Mouse (Mus musculus): ENCODE results near the gene Ccdc3. TPM values are rescaled to one million over a fixed set of nuclear protein-coding genes. Genes with fewer than 3 reads are reported as not detected.

Ccdc3 gene
- polyA plus RNA-seq, 1 experiment from 2014 or later: 11.0 TPM

DNA sequence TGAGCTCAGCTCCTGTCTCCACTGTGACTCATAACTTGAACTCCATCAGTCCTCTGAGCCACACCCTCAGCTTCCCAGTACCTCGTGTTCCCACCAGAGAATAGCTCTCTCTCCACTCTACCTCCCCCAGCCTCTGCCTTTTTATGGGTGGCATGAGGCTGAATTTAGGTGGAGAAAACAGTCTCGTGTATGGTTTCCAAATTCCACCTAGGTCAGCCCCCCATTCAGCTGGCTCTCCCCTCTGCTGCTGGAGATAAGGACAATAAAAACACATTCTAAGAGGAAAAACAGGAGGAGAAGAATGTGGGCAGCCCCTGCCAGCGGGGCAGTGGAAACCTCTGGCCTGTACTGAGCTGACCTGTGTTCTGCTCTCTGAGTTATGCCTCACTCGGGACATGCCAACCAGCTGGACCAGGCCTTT is 28.4 kb downstream of the Ccdc3 start:
- ATAC-seq (replicated peaks; ENCODE audit: low FRiP score, low TSS enrichment, low read depth): no peak
- Histone ChIP-seq H3K27ac (ENCODE audit: low read depth) (no peak overlapping the region), H3K4me1 (replicated peaks; ENCODE audit: control insufficient read depth, insufficient read depth, low read length) (no peaks in the 10 kb centered on the region), H3K9ac (ENCODE audit: low read length) (no peak overlapping the region), H3K36me3 (ENCODE audit: control insufficient read depth, insufficient read depth, low read length) (no peaks in the 10 kb centered on the region), H3K9me3 (ENCODE audit: control insufficient read depth, low read length) (no peaks in the 10 kb centered on the region), H3K27me3 (replicated peaks; ENCODE audit: control insufficient read depth, insufficient read depth, low read length) (0 out of 2 replicates have a peak, but pooled peaks cover 3% of the 10 kb centered on the region), H3K4me3 (ENCODE audit: low read depth, low read length) (no peak overlapping the region), H3K4me2 (ENCODE audit: low read length) (no peak overlapping the region)
- 40% methylated on average over 4 of the region's 4 CpGs for WGBS
- DNase-seq (ENCODE audit: low spot score): no peak

GRCm38 (mm10) chr2:5166796-5167195 is 29.2 kb downstream of the Ccdc3 start:
- 88% methylated on average over 2 of the region's 2 CpGs for WGBS
- DNase-seq (ENCODE audit: low spot score) (no peak), ATAC-seq (replicated peaks; ENCODE audit: low FRiP score, low TSS enrichment, low read depth) (no peak)
- H3K4me1 ChIP-seq (replicated peaks; ENCODE audit: control insufficient read depth, insufficient read depth, low read length): no peaks in the 10 kb centered on the region; the same call in 1 of the 2 replicates
- no peak overlapping the region for H3K4me2 ChIP-seq (ENCODE audit: low read length)
- H3K27ac ChIP-seq (ENCODE audit: low read depth): no peak overlapping the region
- no peaks in the 10 kb centered on the region for H3K36me3 ChIP-seq (ENCODE audit: control insufficient read depth, insufficient read depth, low read length)
- H3K4me3 ChIP-seq (ENCODE audit: low read depth, low read length): no peak overlapping the region
- no peaks in the 10 kb centered on the region for H3K9me3 ChIP-seq (ENCODE audit: control insufficient read depth, low read length)
- H3K9ac ChIP-seq (ENCODE audit: low read length): no peak overlapping the region
- H3K27me3 ChIP-seq (replicated peaks; ENCODE audit: control insufficient read depth, insufficient read depth, low read length): 0 out of 2 replicates have a peak, but pooled peaks cover 2% of the 10 kb centered on the region

GRCm38 (mm10) chr2:5170815-5171214 is 33.2 kb downstream of the Ccdc3 start:
- peak overlapping the region; percentile 65; the same call in 1 of the 2 replicates for H3K27ac ChIP-seq (ENCODE audit: low read depth)
- H3K4me2 ChIP-seq (ENCODE audit: low read length): no peak overlapping the region
- no peak overlapping the region for H3K4me3 ChIP-seq (ENCODE audit: low read depth, low read length)
- 42% methylated on average over 4 of the region's 4 CpGs for WGBS
- H3K4me1 ChIP-seq (replicated peaks; ENCODE audit: control insufficient read depth, insufficient read depth, low read length): no peaks in the 10 kb centered on the region; the same call in 1 of the 2 replicates
- no peak overlapping the region for H3K9ac ChIP-seq (ENCODE audit: low read length)
- H3K27me3 ChIP-seq (replicated peaks; ENCODE audit: control insufficient read depth, insufficient read depth, low read length): no peaks in the 10 kb centered on the region
- ATAC-seq (replicated peaks; ENCODE audit: low FRiP score, low TSS enrichment, low read depth): no peak
- no peaks in the 10 kb centered on the region for H3K9me3 ChIP-seq (ENCODE audit: control insufficient read depth, low read length)
- no peak for DNase-seq (ENCODE audit: low spot score)
- H3K36me3 ChIP-seq (ENCODE audit: control insufficient read depth, insufficient read depth, low read length): no peaks in the 10 kb centered on the region

DNA sequence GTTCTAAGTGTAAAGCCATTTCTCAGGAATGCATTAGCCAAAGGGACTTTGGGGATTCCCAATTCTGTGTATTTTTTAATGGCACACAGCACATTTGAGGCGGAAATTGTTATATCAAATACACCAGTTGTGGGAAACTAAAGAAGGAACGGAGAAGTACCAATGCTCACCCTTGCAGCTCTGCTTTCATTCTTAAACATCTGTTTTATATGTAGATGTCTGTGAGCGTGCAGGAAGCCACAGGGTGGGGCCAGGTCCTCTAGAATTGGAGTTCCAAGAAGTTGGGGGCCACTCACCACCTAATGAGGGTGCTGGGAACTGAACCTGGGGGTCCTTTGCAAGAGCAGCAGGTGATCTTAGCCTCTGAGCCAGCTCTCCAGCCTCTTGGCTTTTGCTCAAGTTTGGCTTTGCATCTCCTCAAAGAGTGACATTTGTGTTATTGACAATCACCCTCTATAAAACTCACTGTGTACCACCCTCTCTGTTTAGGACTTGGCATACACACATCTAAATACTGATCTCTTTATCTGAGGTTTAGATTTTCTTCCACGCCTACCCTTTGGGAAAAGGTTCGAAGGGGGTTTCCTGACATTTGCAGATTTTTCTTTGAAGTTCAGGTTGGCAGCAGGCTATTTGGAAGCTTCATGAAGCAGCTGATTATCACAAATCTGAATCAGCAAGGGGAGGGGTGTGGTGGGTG is 33.9 kb downstream of the Ccdc3 start:
- Histone ChIP-seq H3K9ac (ENCODE audit: low read length) (no peak overlapping the region), H3K9me3 (ENCODE audit: control insufficient read depth, low read length) (peaks cover under 1% of the 10 kb centered on the region; the same call in 1 of the 2 replicates), H3K4me1 (replicated peaks; ENCODE audit: control insufficient read depth, insufficient read depth, low read length) (no peaks in the 10 kb centered on the region; the same call in 1 of the 2 replicates), H3K4me3 (ENCODE audit: low read depth, low read length) (no peak overlapping the region), H3K27me3 (replicated peaks; ENCODE audit: control insufficient read depth, insufficient read depth, low read length) (no peaks in the 10 kb centered on the region), H3K36me3 (ENCODE audit: control insufficient read depth, insufficient read depth, low read length) (no peaks in the 10 kb centered on the region), H3K4me2 (ENCODE audit: low read length) (no peak overlapping the region), H3K27ac (ENCODE audit: low read depth) (peak overlapping the region; percentile 65; the same call in 1 of the 2 replicates)
- ATAC-seq (replicated peaks; ENCODE audit: low FRiP score, low TSS enrichment, low read depth) (no peak), DNase-seq (ENCODE audit: low spot score) (no peak)
- WGBS: 70% methylated on average over 5 of the region's 5 CpGs

GRCm38 (mm10) chr2:5172773-5173172 is 35.2 kb downstream of the Ccdc3 start:
- H3K27ac ChIP-seq (ENCODE audit: low read depth): no peak overlapping the region
- no peak overlapping the region for H3K4me2 ChIP-seq (ENCODE audit: low read length)
- ATAC-seq (replicated peaks; ENCODE audit: low FRiP score, low TSS enrichment, low read depth) (no peak), DNase-seq (ENCODE audit: low spot score) (no peak)
- H3K9me3 ChIP-seq (ENCODE audit: control insufficient read depth, low read length): peaks cover 3% of the 10 kb centered on the region; the same call in 1 of the 2 replicates
- no peak overlapping the region for H3K4me3 ChIP-seq (ENCODE audit: low read depth, low read length)
- no peaks in the 10 kb centered on the region for H3K36me3 ChIP-seq (ENCODE audit: control insufficient read depth, insufficient read depth, low read length)
- no peaks in the 10 kb centered on the region; the same call in 1 of the 2 replicates for H3K4me1 ChIP-seq (replicated peaks; ENCODE audit: control insufficient read depth, insufficient read depth, low read length)
- H3K9ac ChIP-seq (ENCODE audit: low read length): no peak overlapping the region
- 76% methylated on average over 2 of the region's 2 CpGs for WGBS
- H3K27me3 ChIP-seq (replicated peaks; ENCODE audit: control insufficient read depth, insufficient read depth, low read length): no peaks in the 10 kb centered on the region

- ATAC-seq (replicated peaks; ENCODE audit: low FRiP score, low TSS enrichment, low read depth): no peak
- no peaks in the 10 kb centered on the region for H3K27me3 ChIP-seq (replicated peaks; ENCODE audit: control insufficient read depth, insufficient read depth, low read length)
- H3K36me3 ChIP-seq (ENCODE audit: control insufficient read depth, insufficient read depth, low read length): no peaks in the 10 kb centered on the region
- H3K4me1 ChIP-seq (replicated peaks; ENCODE audit: control insufficient read depth, insufficient read depth, low read length): no peaks in the 10 kb centered on the region; the same call in 1 of the 2 replicates
- H3K9ac ChIP-seq (ENCODE audit: low read length): no peak overlapping the region
- no peak for DNase-seq (ENCODE audit: low spot score)
- H3K4me3 ChIP-seq (ENCODE audit: low read depth, low read length): no peak overlapping the region
- H3K27ac ChIP-seq (ENCODE audit: low read depth): no peak overlapping the region
- H3K4me2 ChIP-seq (ENCODE audit: low read length): no peak overlapping the region
- peaks cover 3% of the 10 kb centered on the region; the same call in 1 of the 2 replicates for H3K9me3 ChIP-seq (ENCODE audit: control insufficient read depth, low read length)
Observed at GRCm38 (mm10) chr2:5174716-5175115, 37.1 kb downstream of the Ccdc3 start.

DNA sequence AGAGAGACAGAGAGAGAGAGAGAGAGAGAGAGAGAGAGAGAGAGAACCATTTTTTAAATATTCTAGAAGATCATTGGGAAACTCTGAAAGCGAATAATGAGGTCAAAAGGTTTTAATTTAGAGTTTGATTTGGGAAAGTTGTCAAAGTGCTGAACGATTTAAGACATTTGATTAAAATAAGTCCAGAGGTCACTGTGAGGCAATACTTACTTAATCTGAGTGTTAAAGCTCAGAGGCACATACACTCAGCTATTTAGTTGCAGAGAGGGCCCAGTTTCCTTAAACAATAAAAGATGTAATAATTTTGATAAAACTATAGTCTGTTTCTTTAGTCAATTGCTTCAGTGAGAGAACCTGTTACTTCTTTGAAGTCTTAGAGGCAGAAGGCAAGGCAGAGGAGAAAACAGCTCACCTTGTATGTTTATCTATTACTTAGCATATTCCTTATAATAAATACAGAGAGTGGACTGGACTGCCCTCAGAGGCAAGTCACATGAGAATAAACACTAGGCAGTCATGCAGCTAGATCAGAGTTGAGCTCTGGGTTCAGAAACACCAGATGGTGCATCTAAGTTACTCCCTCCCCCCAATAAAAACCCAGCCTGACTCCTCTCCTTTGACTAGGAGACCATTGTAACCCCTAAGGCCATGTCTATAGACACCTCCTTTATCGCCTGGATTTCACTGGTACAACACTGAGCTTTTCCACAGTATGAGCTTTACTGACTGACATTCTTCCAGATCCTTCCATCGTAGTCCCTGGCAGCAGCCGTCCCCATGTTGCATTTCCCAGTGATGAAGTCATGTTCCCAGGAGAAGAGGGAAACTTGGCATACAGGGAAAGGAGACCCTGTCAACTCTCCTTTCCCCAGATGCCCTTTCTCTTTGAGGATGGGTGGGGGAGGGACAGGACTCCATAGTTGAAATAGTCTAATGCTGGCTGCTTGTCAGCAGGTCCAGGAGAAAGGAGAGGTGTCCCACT is 44.2 kb downstream of the Ccdc3 start:
- Histone ChIP-seq H3K4me2 (ENCODE audit: low read length) (no peak overlapping the region), H3K27ac (ENCODE audit: low read depth) (no peak overlapping the region), H3K4me1 (replicated peaks; ENCODE audit: control insufficient read depth, insufficient read depth, low read length) (no peaks in the 10 kb centered on the region), H3K4me3 (ENCODE audit: low read depth, low read length) (no peak overlapping the region), H3K9me3 (ENCODE audit: control insufficient read depth, low read length) (peaks cover under 1% of the 10 kb centered on the region; the same call in 1 of the 2 replicates), H3K36me3 (ENCODE audit: control insufficient read depth, insufficient read depth, low read length) (no peaks in the 10 kb centered on the region), H3K9ac (ENCODE audit: low read length) (no peak overlapping the region), H3K27me3 (replicated peaks; ENCODE audit: control insufficient read depth, insufficient read depth, low read length) (no peaks in the 10 kb centered on the region)
- DNase-seq (ENCODE audit: low spot score): peak; percentile 24
- 70% methylated on average over 5 of the region's 5 CpGs for WGBS
- no peak for ATAC-seq (replicated peaks; ENCODE audit: low FRiP score, low TSS enrichment, low read depth)

DNA sequence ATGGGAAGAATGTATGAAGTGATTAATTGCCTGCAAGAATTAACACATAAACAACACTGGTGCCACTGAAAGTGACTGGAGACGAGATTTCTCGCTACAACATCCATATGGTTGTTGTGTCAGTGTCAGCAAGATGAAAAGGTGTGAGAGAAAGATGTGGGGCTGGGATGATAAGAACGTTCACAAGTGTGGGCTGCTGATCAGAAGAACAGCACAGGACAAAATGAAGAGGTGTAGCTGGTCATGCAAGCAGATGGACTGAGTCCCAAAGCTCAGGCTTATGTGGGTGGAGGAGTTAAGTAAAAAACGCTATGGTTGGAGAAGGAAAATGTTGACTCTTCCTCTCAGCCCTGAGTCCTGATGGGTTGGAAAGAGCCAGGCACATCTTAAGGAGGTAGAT is 46.6 kb downstream of the Ccdc3 start:
- Histone ChIP-seq H3K4me1 (replicated peaks; ENCODE audit: control insufficient read depth, insufficient read depth, low read length) (no peaks in the 10 kb centered on the region), H3K36me3 (ENCODE audit: control insufficient read depth, insufficient read depth, low read length) (no peaks in the 10 kb centered on the region), H3K4me3 (ENCODE audit: low read depth, low read length) (no peak overlapping the region), H3K27me3 (replicated peaks; ENCODE audit: control insufficient read depth, insufficient read depth, low read length) (no peaks in the 10 kb centered on the region), H3K27ac (ENCODE audit: low read depth) (no peak overlapping the region), H3K4me2 (ENCODE audit: low read length) (no peak overlapping the region), H3K9me3 (ENCODE audit: control insufficient read depth, low read length) (no peaks in the 10 kb centered on the region), H3K9ac (ENCODE audit: low read length) (no peak overlapping the region)
- DNase-seq (ENCODE audit: low spot score) (no peak), ATAC-seq (replicated peaks; ENCODE audit: low FRiP score, low TSS enrichment, low read depth) (no peak)
- 62% methylated on average over 4 of the region's 4 CpGs for WGBS

Data from intestine, embryonic 14.5 days (tissue).